In genomic region chr4:62509946-62510345, GRCm38 (mm10) we compare ENCODE assay signal across 19 mouse cellular contexts. TPM values are rescaled to one million over a fixed set of nuclear protein-coding genes. Genes with fewer than 3 reads are reported as not detected.
A peak's percentile ranks its signal among the peaks of the same experiment; 100 is the strongest.
DNase-seq lines count a peak whose midpoint lies in the region; ATAC-seq and TF ChIP-seq lines count a peak whose summit lies in the region.
"Had no signal": no experiment of that assay in that cellular context is flagged by ENCODE, and none has a peak within 500 bp of the region (broad histone marks: within the 10 kb centered on the region; RNA-seq: fewer than 3 reads in every experiment).

No protein-coding gene starts in this region.

- no peaks in the 10 kb centered on the region for H3K79me2 ChIP-seq in liver, adult 2 months (ENCODE audit: control insufficient read depth, insufficient read depth, low read length)

- peaks cover 45% of the 10 kb centered on the region for H3K36me3 ChIP-seq in liver, adult 2 months (ENCODE audit: control insufficient read depth, insufficient read depth, low read length)
- H3K36me3 ChIP-seq in liver, embryonic 11.5 days (ENCODE audit: control insufficient read depth, insufficient read depth, low read length) = peaks cover 67% of the 10 kb centered on the region
- peaks cover 64% of the 10 kb centered on the region for H3K36me3 ChIP-seq in kidney, embryonic 16.5 days (ENCODE audit: insufficient read depth, low read length)

- no peak overlapping the region for H3K4me2 ChIP-seq in liver, embryonic 11.5 days
- H3K4me2 ChIP-seq in kidney, embryonic 16.5 days (replicated peaks; ENCODE audit: low read depth, low read length) = no peak overlapping the region
- H3K4me2 ChIP-seq: hindbrain, embryonic 15.5 days; limb, embryonic 12.5 days; stomach, embryonic 15.5 days had no signal

- TF ChIP-seq POLR2A in liver, adult 2 months (IDR thresholded peaks at IDR 0.05; ENCODE audit: extremely low read depth, insufficient read depth, low read length) = no peak

- TF ChIP-seq CTCF in liver, adult 2 months (IDR thresholded peaks at IDR 0.05; ENCODE audit: low read depth, low read length) = no peak

- H3K4me1 ChIP-seq in liver, adult 2 months (ENCODE audit: control insufficient read depth, insufficient read depth, low read length) = peaks cover 32% of the 10 kb centered on the region
- peaks cover 14% of the 10 kb centered on the region for H3K4me1 ChIP-seq in liver, embryonic 11.5 days (replicated peaks; ENCODE audit: control insufficient read depth, insufficient read depth, low read length)
- peaks cover 1% of the 10 kb centered on the region; the same call in 1 of the 2 replicates for H3K4me1 ChIP-seq in kidney, embryonic 16.5 days (ENCODE audit: insufficient read depth, low read length)
- H3K4me1 ChIP-seq: hindbrain, embryonic 15.5 days; limb, embryonic 12.5 days had no signal

- WGBS in liver, adult 2 months = 22% methylated on average over 11 of the region's 11 CpGs
- 97% methylated on average over 11 of the region's 11 CpGs for WGBS in liver, embryonic 11.5 days
- 80% methylated on average over 11 of the region's 11 CpGs for WGBS in kidney, embryonic 16.5 days

- H3K27me3 ChIP-seq in liver, adult 2 months (ENCODE audit: control insufficient read depth, insufficient read depth, low read length) = no peaks in the 10 kb centered on the region
- H3K27me3 ChIP-seq in liver, embryonic 11.5 days (replicated peaks; ENCODE audit: control insufficient read depth, insufficient read depth, low read length) = no peaks in the 10 kb centered on the region
- no peaks in the 10 kb centered on the region for H3K27me3 ChIP-seq in kidney, embryonic 16.5 days (ENCODE audit: insufficient read depth, low read length)
- H3K27me3 ChIP-seq: CH12.LX; hindbrain, embryonic 15.5 days; limb, embryonic 12.5 days; Patski; stomach, embryonic 15.5 days had no signal

- no peak overlapping the region for H3K9ac ChIP-seq in liver, adult 2 months (ENCODE audit: low read depth, low read length)
- no peak overlapping the region for H3K9ac ChIP-seq in liver, embryonic 11.5 days (ENCODE audit: low read depth, low read length)
- no peak overlapping the region for H3K9ac ChIP-seq in kidney, embryonic 16.5 days (replicated peaks; ENCODE audit: low read length)
- H3K9ac ChIP-seq: hindbrain, embryonic 15.5 days; limb, embryonic 12.5 days; stomach, embryonic 15.5 days had no signal

- H3K4me3 ChIP-seq in liver, adult 2 months (ENCODE audit: insufficient read depth, low read depth, low read length) = no peak overlapping the region
- H3K4me3 ChIP-seq in liver, embryonic 11.5 days (ENCODE audit: low read depth, low read length) = no peak overlapping the region
- no peak overlapping the region for H3K4me3 ChIP-seq in kidney, embryonic 16.5 days (ENCODE audit: low read length)
- H3K4me3 ChIP-seq: hindbrain, embryonic 15.5 days; left cerebral cortex, adult 2 months; limb, embryonic 12.5 days; stomach, embryonic 15.5 days had no signal

- peak; percentile 96 for DNase-seq in liver, adult 2 months (ENCODE audit: extremely low read depth, low read depth, low spot score)
- no peak for DNase-seq in liver, embryonic 11.5 days (ENCODE audit: low spot score)
- peak; percentile 90 for DNase-seq in adrenal gland, postnatal 10 days
- DNase-seq in ovary, postnatal 36 days (ENCODE audit: low spot score) = peak; percentile 83
- DNase-seq in c-Kit-positive CD71-positive TER-119-positive erythroid progenitor cells, embryonic 14.5 days (ENCODE audit: low spot score) = no peak
- DNase-seq in natural killer cell, adult 2 months (ENCODE audit: low spot score in 2 of 2) = no peak
- DNase-seq in right cerebral cortex, adult 2 months (ENCODE audit: low spot score in 2 of 2) = no peak
- DNase-seq: cerebellum, adult 18-20 months; embryo, embryonic 11 days; thymus, postnatal 36 days had no signal

- no peaks in the 10 kb centered on the region for H3K9me3 ChIP-seq in liver, embryonic 11.5 days (ENCODE audit: control insufficient read depth, low read length)
- no peaks in the 10 kb centered on the region for H3K9me3 ChIP-seq in kidney, embryonic 16.5 days (ENCODE audit: low read length)
- H3K9me3 ChIP-seq: hindbrain, embryonic 15.5 days; limb, embryonic 12.5 days; stomach, embryonic 15.5 days had no signal

- H3K27ac ChIP-seq in liver, adult 2 months (replicated peaks; ENCODE audit: insufficient read depth, low read depth, low read length) = peak overlapping the region; percentile 25
- H3K27ac ChIP-seq in liver, embryonic 11.5 days (ENCODE audit: low read depth, low read length) = no peak overlapping the region
- peak overlapping the region; percentile 14; the same call in 1 of the 2 replicates for H3K27ac ChIP-seq in kidney, embryonic 16.5 days (ENCODE audit: low read length)
- H3K27ac ChIP-seq: hindbrain, embryonic 15.5 days; left cerebral cortex, adult 2 months; limb, embryonic 12.5 days; stomach, embryonic 15.5 days had no signal

- no peak for ATAC-seq in liver, embryonic 11.5 days (replicated peaks; ENCODE audit: low FRiP score)
- no peak for ATAC-seq in kidney, embryonic 16.5 days (ENCODE audit: low FRiP score, low TSS enrichment)
- ATAC-seq: lung, postnatal 0 days had no signal

RNA-seq across cellular contexts. Expression of gene Hdhd3, which starts 6.7 kb away (rescaled TPM):
- total RNA-seq in liver, adult 2 months (2014; rRNA removed) = 14.0 and 14.9 TPM in 2 replicates
- polyA plus RNA-seq in liver, adult 2 months (2012; rRNA removed) = 61.4 and 73.7 TPM in 2 replicates
- polyA plus RNA-seq in liver, embryonic 11.5 days (2014; fragmentation: Nextera tagmentation; extraction: Ambion mirVana) = 10.1 and 10.9 TPM in 2 replicates
- 10 to 100 TPM; 16.7 to 19.5 TPM for total RNA-seq in adrenal gland, postnatal 10 days (2021)
- 17.3 and 20.6 TPM in 2 replicates for polyA plus RNA-seq in kidney, embryonic 16.5 days (2015; fragmentation: Nextera tagmentation; extraction: Ambion mirVana)

RNA-seq across cellular contexts. Expression of gene Alad, which starts 9.8 kb away (rescaled TPM):
- total RNA-seq in liver, adult 2 months (2014; rRNA removed) = 114 and 123 TPM in 2 replicates
- polyA plus RNA-seq in liver, adult 2 months (2012; rRNA removed) = 328 and 437 TPM in 2 replicates
- polyA plus RNA-seq in liver, embryonic 11.5 days (2014; fragmentation: Nextera tagmentation; extraction: Ambion mirVana) = 468 and 489 TPM in 2 replicates
- total RNA-seq in adrenal gland, postnatal 10 days (2021) = 100 to 1,000 TPM; 110 to 122 TPM
- 108 and 113 TPM in 2 replicates for polyA plus RNA-seq in kidney, embryonic 16.5 days (2015; fragmentation: Nextera tagmentation; extraction: Ambion mirVana)

RNA-seq across cellular contexts. Expression of gene Pole3, which starts 14.9 kb away (rescaled TPM):
- total RNA-seq in liver, adult 2 months (2014; rRNA removed) = 11.7 and 13.4 TPM in 2 replicates
- 9.1 and 9.3 TPM in 2 replicates for polyA plus RNA-seq in liver, adult 2 months (2012; rRNA removed)
- polyA plus RNA-seq in liver, embryonic 11.5 days (2014; fragmentation: Nextera tagmentation; extraction: Ambion mirVana) = 102 and 106 TPM in 2 replicates
- total RNA-seq in adrenal gland, postnatal 10 days (2021) = 10 to 100 TPM; 40.3 to 46.7 TPM
- 97.0 and 102 TPM in 2 replicates for polyA plus RNA-seq in kidney, embryonic 16.5 days (2015; fragmentation: Nextera tagmentation; extraction: Ambion mirVana)

RNA-seq across cellular contexts. Expression of gene 4933430I17Rik, which starts 15.2 kb away (rescaled TPM):
- not detected in 2 replicates for total RNA-seq in liver, adult 2 months (2014; rRNA removed)
- polyA plus RNA-seq in liver, adult 2 months (2012; rRNA removed) = not detected in 2 replicates
- 0.36 and 0.49 TPM in 2 replicates for polyA plus RNA-seq in liver, embryonic 11.5 days (2014; fragmentation: Nextera tagmentation; extraction: Ambion mirVana)
- under 1 TPM; 0.42 to 0.58 TPM for total RNA-seq in adrenal gland, postnatal 10 days (2021)
- polyA plus RNA-seq in kidney, embryonic 16.5 days (2015; fragmentation: Nextera tagmentation; extraction: Ambion mirVana) = 0.49 and 0.67 TPM in 2 replicates

RNA-seq across cellular contexts. Expression of gene Bspry, which starts 30.1 kb away (rescaled TPM):
- 0.09 TPM in 1 of 2 replicates, not detected in the other for total RNA-seq in liver, adult 2 months (2014; rRNA removed)
- 0.19 and 0.26 TPM in 2 replicates for polyA plus RNA-seq in liver, adult 2 months (2012; rRNA removed)
- 0.48 and 0.99 TPM in 2 replicates for polyA plus RNA-seq in liver, embryonic 11.5 days (2014; fragmentation: Nextera tagmentation; extraction: Ambion mirVana)
- total RNA-seq in adrenal gland, postnatal 10 days (2021) = 1 to 10 TPM in 1 of 2 experiments, under 1 TPM in 1; 0.93 to 1.1 TPM
- polyA plus RNA-seq in kidney, embryonic 16.5 days (2015; fragmentation: Nextera tagmentation; extraction: Ambion mirVana) = 25.9 and 28.3 TPM in 2 replicates
- total RNA-seq: granulocyte monocyte progenitor cell, adult 5-6 weeks had no signal

Comparison
In these comparisons a context has a peak if more than half of its experiments do, and no peak if none do; other contexts are left out.
1. DNase-seq: peak in liver, adult 2 months (single experiment), adrenal gland, postnatal 10 days (single experiment) and ovary, postnatal 36 days (single experiment); none in liver, embryonic 11.5 days (single experiment), c-Kit-positive CD71-positive TER-119-positive erythroid progenitor cells, embryonic 14.5 days (single experiment), natural killer cell, adult 2 months (0 of 2) and right cerebral cortex, adult 2 months (0 of 2).